Mouse (Mus musculus) Patski (cell line): ENCODE results near the gene Smg9. TPM values are rescaled to one million over a fixed set of nuclear protein-coding genes. Genes with fewer than 3 reads are reported as not detected.
"Not testable (repeated sequence)": the region's sequence is repeated elsewhere in the genome, so short reads cannot be mapped to it uniquely, and the experiment has no call there.

Source experiments
- ATAC-seq: fragments of 100-300 bp; one replicate; pipeline ENCODE4 v1.8.0; 2021
- CTCF ChIA-PET: fragments of 350-600 bp; sonication (Branson Sonifier 250); formaldehyde crosslinking; loops from one replicate; lab custom pipeline; 2022; ENCODE audit warnings: inconsistent platforms; lab: Charles Lee
- POLR2A ChIA-PET: fragments of 350-600 bp; sonication (Branson Sonifier 250); formaldehyde crosslinking; loops from one replicate; lab custom pipeline; 2022; ENCODE audit warnings: antibody characterized with exemption, inconsistent platforms; lab: Charles Lee
- DNase-seq: peaks from one replicate; pipeline ENCODE4 v3.0.0-alpha.2; 2011; ENCODE audit warnings: low read depth, low spot score
- H3K27me3 ChIP-seq: fragments of 371-371 bp; one replicate; pipeline ENCODE4 v1.5.1; 2021
- CTCF ChIP-seq: fragments of 100-300 bp; IDR thresholded peaks from one replicate; pipeline ENCODE4 v1.5.1; 2021
- in situ Hi-C: fragments of 300-500 bp; cut with MboI; formaldehyde crosslinking; loops from 3 replicates; pipeline ENCODE4 v1.11.1; 2018; ENCODE audit warnings: low pct_unique_long_range_greater_than_20kb, mixed read lengths
- polyA plus RNA-seq: library from polyadenylated mRNA; unstranded; gene quantifications from one replicate; pipeline ENCODE4 v1.2.3, GENCODE M21; 2021

The Smg9 gene
- polyA plus RNA-seq, 1 experiment from 2014 or later, result 26.6 TPM

DNA sequence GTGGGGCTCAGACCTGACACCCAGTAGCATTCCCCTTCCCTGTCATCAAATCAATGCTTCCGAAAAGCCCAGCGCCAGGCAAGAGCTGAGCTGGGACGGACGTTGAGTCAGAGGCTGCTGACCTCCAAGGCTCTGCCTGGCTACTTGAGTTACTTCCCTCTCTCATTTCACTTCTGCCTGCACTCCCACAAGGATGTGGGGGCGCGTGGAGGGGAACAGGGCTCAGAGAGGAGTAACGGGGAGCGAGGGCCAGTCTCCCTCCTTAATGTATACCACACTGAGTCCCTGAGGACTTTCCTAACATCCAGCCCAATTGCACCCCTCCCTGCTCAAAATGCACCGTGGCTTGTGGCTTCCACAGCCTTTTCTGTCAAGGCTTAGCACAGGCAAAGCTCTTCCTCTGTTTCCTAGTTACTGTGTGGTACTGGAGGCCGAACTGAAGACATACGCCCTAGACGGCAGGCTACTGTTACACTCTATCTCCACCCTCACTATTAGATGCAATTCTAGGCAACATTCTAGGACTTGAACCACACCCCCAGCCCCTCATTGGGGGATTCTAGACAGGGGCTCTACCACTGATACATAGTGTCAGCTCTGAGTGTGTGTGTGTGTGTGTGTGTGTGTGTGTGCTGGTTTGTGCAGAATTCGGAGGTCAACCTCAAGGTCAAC is 9.8 kb upstream of the Smg9 start:
- TF ChIP-seq CTCF, result no peak

DNA sequence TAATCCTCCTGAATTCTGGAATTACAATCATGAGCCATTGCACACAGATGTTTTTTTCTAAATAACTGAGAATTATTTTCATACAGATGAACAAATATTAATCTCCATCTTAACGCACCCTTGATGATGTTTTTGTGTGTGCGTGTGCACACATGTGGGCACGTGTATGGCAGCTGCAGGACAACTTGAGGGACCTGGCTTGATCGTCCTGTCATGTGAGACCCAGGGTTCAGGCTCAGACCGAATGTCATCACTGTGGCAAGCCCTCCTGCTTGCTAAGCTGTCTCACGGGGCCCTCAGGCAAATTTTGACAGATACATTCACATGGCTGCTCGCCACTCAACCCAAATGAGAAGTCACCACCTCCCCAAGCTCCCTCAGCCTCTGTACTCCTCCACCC is 8.9 kb upstream of the Smg9 start:
- no peak for TF ChIP-seq CTCF
- ATAC-seq (no peak), DNase-seq (no peak)
- no peaks in the 10 kb centered on the region for H3K27me3 ChIP-seq
- ChIA-PET CTCF (interaction anchor here (1.4 kb wide), 1 partner anchor 9 kb away, joined by 4 read pairs; the partner anchor contains the start of gene Smg9), POLR2A (no interaction called here)
- in situ Hi-C loops, result no loop called here

More for the DNA sequence above, 9.8 kb upstream of the Smg9 start:
- in situ Hi-C loops, result no loop called here
- ChIA-PET POLR2A (no interaction called here), CTCF (interaction anchor here (1.4 kb wide), 1 partner anchor 9 kb away, joined by 4 read pairs; the partner anchor contains the start of gene Smg9)
- no peaks in the 10 kb centered on the region for H3K27me3 ChIP-seq
- no peak for ATAC-seq
- DNase-seq, result no peak

DNA sequence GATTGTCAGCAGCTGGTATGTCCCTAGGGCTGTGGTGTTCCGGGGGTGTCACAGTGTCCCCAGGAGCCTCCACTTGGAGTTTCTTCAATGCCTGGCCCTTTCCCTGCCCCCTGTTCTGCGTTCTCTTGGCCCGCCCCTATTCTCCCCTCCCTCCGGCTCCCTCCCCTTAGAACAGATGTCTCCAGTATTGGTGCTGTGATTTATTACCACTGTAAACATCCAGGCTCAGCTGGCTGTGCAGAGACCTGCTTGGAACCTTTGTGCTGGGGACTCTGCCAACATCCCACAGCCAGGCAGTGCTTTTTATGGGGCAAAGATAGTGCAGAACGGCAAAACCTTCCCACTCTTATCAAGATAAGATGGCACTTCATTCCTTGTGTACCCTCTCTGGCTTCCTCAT is 8.3 kb upstream of the Smg9 start:
- DNase-seq (no peak), ATAC-seq (no peak)
- TF ChIP-seq CTCF, result no peak
- CTCF ChIA-PET, result no interaction called here
- H3K27me3 ChIP-seq, result no peaks in the 10 kb centered on the region
- POLR2A ChIA-PET, result no interaction called here
- in situ Hi-C loops, result no loop called here

DNA sequence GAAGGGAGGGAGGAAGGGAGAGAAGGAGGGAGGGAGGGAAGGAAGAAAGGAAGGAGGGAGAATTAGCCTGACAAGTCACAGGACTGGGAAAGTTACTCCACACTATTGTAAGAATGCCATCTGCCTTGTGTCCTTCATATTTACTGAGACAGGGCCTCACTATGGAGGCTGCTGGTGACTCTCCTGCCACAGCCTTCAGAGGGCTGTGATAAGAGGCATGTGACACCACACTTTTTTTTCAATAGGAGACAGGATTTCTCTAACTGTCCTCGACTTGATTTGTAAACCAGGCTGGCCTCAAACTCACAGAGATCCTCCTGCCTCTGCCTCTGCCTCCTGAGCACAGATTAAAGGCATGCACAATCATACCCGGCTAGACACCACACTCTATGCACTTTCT is 7.7 kb upstream of the Smg9 start:
- no peak for TF ChIP-seq CTCF
- ATAC-seq (no peak), DNase-seq (no peak)
- no peaks in the 10 kb centered on the region for H3K27me3 ChIP-seq
- CTCF ChIA-PET, result no interaction called here
- in situ Hi-C loops, result no loop called here
- POLR2A ChIA-PET, result no interaction called here

DNA sequence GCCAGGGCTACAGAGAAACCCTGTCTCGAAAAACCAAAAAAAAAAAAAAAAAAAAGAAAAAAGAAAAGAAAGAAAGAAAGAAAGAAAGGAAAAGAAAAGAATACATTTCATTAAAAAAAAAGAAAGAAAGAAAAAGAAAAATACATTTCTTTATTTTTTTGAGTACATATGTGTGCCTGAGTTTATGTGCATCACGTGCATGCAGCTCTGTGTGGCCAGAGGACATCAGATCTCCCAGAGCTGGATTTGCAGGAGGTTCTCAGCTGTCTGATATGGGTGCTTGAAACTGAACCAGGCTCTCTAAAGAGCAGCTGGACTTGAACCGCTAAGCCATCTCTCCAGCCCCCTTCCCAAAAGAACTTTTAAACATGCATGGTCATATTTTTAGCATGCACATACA is 5.4 kb upstream of the Smg9 start:
- in situ Hi-C loops, result no loop called here
- TF ChIP-seq CTCF, result no peak
- DNase-seq (no peak), ATAC-seq (no peak)
- CTCF ChIA-PET, result interaction anchor here (2.8 kb wide), 1 partner anchor 9 kb away, joined by 10 read pairs; no protein-coding TSS in a partner anchor
- no peaks in the 10 kb centered on the region for H3K27me3 ChIP-seq
- POLR2A ChIA-PET, result no interaction called here

DNA sequence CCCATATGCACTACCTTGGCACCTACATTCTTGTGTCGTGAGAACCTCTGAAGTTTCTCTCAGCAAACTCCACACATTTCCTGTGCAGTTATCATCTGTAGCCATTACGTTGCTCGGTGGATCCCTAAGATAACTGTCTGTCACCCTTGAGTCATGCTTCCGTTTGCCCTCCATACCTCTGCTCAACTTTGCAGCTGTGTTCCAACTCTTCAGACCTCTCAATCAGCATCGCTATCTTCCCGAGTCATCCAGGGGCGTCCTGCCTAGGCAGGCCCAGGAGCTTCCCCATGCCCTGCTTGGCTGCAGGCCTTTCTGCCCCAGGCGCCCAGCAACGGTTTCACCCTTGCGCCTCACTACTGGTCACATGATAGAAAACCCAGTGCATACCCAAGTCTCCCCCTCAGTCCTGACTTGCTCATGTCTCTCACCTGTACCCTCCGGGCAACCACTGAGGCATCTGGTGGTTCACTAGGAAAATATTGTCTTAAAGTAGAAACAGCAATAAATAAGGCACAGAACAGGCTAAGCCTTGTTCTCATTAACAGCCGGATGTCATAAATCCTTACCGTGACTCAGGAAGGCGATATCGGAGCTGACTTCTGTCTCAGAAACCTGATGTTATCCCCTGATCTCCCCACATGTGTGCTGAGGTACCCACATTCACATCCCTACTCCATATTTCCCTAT is 4.8 kb upstream of the Smg9 start:
- ATAC-seq (no peak), DNase-seq (no peak)
- H3K27me3 ChIP-seq, result no peaks in the 10 kb centered on the region
- CTCF ChIA-PET, result interaction anchor here (2.8 kb wide), 1 partner anchor 10 kb away, joined by 10 read pairs; no protein-coding TSS in a partner anchor
- no peak for TF ChIP-seq CTCF
- POLR2A ChIA-PET, result no interaction called here
- in situ Hi-C loops, result no loop called here

DNA sequence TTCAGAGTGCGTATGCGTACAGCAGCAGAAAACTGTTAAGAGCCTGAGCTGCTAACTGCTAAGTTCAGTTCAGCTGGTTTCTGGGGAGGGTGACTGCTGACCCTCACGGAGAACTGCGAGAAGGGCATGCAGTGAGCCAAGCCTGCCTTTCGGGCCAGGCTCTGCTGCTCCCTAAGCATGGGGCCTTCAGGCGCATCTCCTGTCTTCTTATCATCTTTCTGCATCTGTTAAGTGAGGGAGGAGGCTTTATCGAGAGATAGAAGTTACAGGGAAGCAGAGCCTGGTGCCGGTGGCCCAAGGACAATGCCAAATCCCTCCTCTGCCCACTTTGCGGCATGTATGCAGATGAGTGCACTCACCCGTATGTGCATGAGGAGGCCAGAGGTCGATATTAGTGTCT is 2.6 kb upstream of the Smg9 start:
- H3K27me3 ChIP-seq, result no peaks in the 10 kb centered on the region
- in situ Hi-C loops, result no loop called here
- ChIA-PET POLR2A (interaction anchor here (0.8 kb wide), 1 partner anchor 9 kb away, joined by 3 read pairs; no protein-coding TSS in a partner anchor), CTCF (interaction anchor here (2.8 kb wide), 1 partner anchor 12 kb away, joined by 10 read pairs; no protein-coding TSS in a partner anchor)
- TF ChIP-seq CTCF, result no peak
- DNase-seq (no peak), ATAC-seq (no peak)

DNA sequence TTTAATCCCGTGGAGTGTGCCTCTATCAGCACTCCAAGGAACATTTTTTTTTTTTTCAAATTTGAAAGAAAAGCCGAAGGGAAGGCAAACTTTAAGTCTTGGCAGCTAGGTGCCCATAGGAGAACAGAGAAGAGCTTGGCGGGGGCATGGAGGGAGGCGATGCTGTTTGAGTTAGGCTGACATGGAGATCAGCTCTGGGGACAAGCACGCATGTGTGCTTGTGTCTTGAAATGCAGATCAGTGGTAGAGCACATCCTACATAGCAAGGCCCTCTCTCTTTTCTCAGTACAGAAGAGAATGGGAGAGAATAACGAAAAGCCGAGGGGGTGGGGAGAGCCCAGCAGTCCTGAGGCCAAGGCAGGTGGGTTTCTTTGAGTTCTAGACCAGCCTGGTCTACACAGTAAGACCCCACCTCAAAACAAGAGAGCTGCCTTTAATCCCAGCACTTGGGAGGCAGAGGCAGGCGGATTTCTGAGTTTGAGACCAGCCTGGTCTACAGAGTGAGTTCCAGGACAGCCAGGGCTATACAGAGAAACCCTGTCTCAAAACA is 980 bp upstream of the Smg9 start:
- TF ChIP-seq CTCF, result no peak
- CTCF ChIA-PET, result interaction anchor here (1.3 to 1.5 kb wide), 2 partner anchors 8 to 14 kb away, joined by 4 read pairs; no protein-coding TSS in a partner anchor
- POLR2A ChIA-PET, result interaction anchor here (0.6 to 1.3 kb wide), 3 partner anchors 33 to 212 kb away, joined by 3 to 4 read pairs (median 3); no protein-coding TSS in a partner anchor
- no peaks in the 10 kb centered on the region for H3K27me3 ChIP-seq
- DNase-seq, result no peak
- ATAC-seq, result no peak
- in situ Hi-C loops, result no loop called here

DNA sequence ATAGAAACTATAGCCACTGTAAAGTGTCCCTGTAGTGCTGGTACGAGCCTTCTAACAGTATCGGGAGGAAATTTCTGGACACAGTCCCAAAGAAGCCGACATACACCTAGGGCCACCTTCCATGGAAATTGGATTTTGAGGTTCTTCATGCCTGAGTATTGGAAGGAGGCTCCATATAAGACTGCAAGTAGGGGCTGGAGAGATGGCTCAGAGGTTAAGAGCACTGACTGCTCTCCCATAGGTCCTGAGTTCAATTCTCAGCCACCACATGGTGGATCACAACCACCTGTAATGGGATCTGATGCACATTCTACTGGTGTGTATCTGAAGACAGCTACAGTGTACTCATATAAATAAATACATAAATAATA is 648 bp downstream of the Smg9 start:
- POLR2A ChIA-PET, result interaction anchor here (0.6 to 2.4 kb wide), 3 partner anchors 24 to 58 kb away, joined by 3 to 8 read pairs (median 5); no protein-coding TSS in a partner anchor
- H3K27me3 ChIP-seq, result no peaks in the 10 kb centered on the region
- no peak for DNase-seq
- CTCF ChIA-PET, result interaction anchor here (1.0 to 1.5 kb wide), 2 partner anchors 15 to 35 kb away, joined by 3 to 4 read pairs; no protein-coding TSS in a partner anchor
- no peak for TF ChIP-seq CTCF
- no peak for ATAC-seq
- in situ Hi-C loops, result no loop called here

DNA sequence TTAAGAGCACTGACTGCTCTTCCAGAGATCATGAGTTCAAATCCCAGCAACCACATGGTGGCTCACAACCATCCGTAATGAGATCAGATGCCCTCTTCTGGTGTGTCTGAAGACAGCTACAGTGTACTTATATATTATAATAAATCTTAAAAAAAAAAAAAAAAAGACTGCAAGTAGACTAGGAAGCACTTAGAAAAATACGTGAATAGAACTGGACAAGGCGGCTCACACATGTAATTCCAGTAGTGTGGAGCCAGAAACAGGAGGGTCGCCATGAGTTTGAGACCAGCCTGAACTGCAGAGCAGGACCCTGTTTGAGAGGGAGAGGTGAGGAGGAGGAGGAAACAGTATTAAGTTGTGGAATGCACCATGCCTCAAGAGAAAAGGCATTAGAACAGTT is 1.1 kb downstream of the Smg9 start:
- DNase-seq, H3K27me3 ChIP-seq, in situ Hi-C loops, ATAC-seq: not testable (repeated sequence)
- ChIA-PET POLR2A (interaction anchor here (1.0 to 2.4 kb wide), 3 partner anchors 13 to 36 kb away, joined by 3 to 8 read pairs (median 3); no protein-coding TSS in a partner anchor), CTCF (interaction anchor here (1.0 kb wide), 1 partner anchor 13 kb away, joined by 3 read pairs; no protein-coding TSS in a partner anchor)
